Mouse (Mus musculus) left cerebral cortex, postnatal 4 days (tissue): ENCODE measurements around the gene Olfr459. TPM values are rescaled to one million over a fixed set of nuclear protein-coding genes. Genes with fewer than 3 reads are reported as not detected.

Experiments
- total RNA-seq, 2 experiments: library from RNA; stranded (reverse); gene quantifications; 2 replicates each; pipeline ENCODE4 v1.2.3; 2021

The Olfr459 gene
- total RNA-seq, 2 experiments from 2014 or later: not detected

Other genes starting within 250 kb of the Olfr459 start
- gene Ephb6, start 169.7 kb downstream of the Olfr459 start, total RNA-seq: 100 to 1,000 TPM; 165 to 178 TPM
- gene Trpv6, start 138.8 kb downstream of the Olfr459 start, total RNA-seq: under 1 TPM in 1 of 2 experiments, not detected in 1; 0.20 TPM
- not detected for gene Trpv5, start 94.4 kb downstream of the Olfr459 start, total RNA-seq
- gene Llcfc1, start 90.7 kb downstream of the Olfr459 start, total RNA-seq: not detected
- not detected for gene Kel, start 70.8 kb downstream of the Olfr459 start, total RNA-seq
- not detected for gene Pip, start 72.4 kb upstream of the Olfr459 start, total RNA-seq
- not detected for gene Sval2, start 77.8 kb upstream of the Olfr459 start, total RNA-seq
- not detected for gene Sval1, start 176.5 kb upstream of the Olfr459 start, total RNA-seq
- gene Sval3, start 193.0 kb upstream of the Olfr459 start, total RNA-seq: not detected